Mouse (Mus musculus) midbrain, embryonic 11.5 days (tissue): ENCODE data around the gene Rab5b. TPM values are rescaled to one million over a fixed set of nuclear protein-coding genes. Genes with fewer than 3 reads are reported as not detected.

Experiments used
- polyA plus RNA-seq: library from polyadenylated mRNA; unstranded; fragments of >200 nt; fragmentation: Nextera tagmentation; extraction: Ambion mirVana; gene quantifications from 2 replicates; pipeline ENCODE4 v1.2.1, GENCODE M21; 2014

The Rab5b gene
- polyA plus RNA-seq, 1 experiment from 2014 or later = 80.1 TPM

Other genes with a start within 250 kb of the Rab5b start
- gene Smarcc2, start 237.0 kb downstream of the Rab5b start, polyA plus RNA-seq = 124 and 138 TPM in 2 replicates
- 683 and 746 TPM in 2 replicates for gene Myl6, start 202.1 kb downstream of the Rab5b start, polyA plus RNA-seq
- gene Myl6b, start 197.6 kb downstream of the Rab5b start, polyA plus RNA-seq = 3.4 and 3.7 TPM in 2 replicates
- 15.6 and 18.1 TPM in 2 replicates for gene Esyt1, start 170.4 kb downstream of the Rab5b start, polyA plus RNA-seq
- 16.0 and 19.0 TPM in 2 replicates for gene Zc3h10, start 148.5 kb downstream of the Rab5b start, polyA plus RNA-seq
- gene Rpl41, start 147.0 kb downstream of the Rab5b start, polyA plus RNA-seq = 2,670 and 2,991 TPM in 2 replicates
- 241 and 249 TPM in 2 replicates for gene Pa2g4, start 130.3 kb downstream of the Rab5b start, polyA plus RNA-seq
- gene Erbb3, start 106.6 kb downstream of the Rab5b start, polyA plus RNA-seq = 0.49 and 0.77 TPM in 2 replicates
- 588 and 638 TPM in 2 replicates for gene Rps26, start 69.5 kb downstream of the Rab5b start, polyA plus RNA-seq
- gene Ikzf4, start 50.3 kb downstream of the Rab5b start, polyA plus RNA-seq = 3.8 and 4.2 TPM in 2 replicates
- gene Suox, start 22.2 kb downstream of the Rab5b start, polyA plus RNA-seq = 12.5 and 12.7 TPM in 2 replicates
- 2.2 and 3.1 TPM in 2 replicates for gene Pmel, start 7.9 kb upstream of the Rab5b start, polyA plus RNA-seq
- gene Cdk2, start 8.8 kb upstream of the Rab5b start, polyA plus RNA-seq = 98.9 and 99.1 TPM in 2 replicates
- gene Dgka, start 48.6 kb upstream of the Rab5b start, polyA plus RNA-seq = 5.4 and 5.7 TPM in 2 replicates
- 43.5 and 48.1 TPM in 2 replicates for gene Pym1, start 51.6 kb upstream of the Rab5b start, polyA plus RNA-seq
- gene Mmp19, start 94.6 kb upstream of the Rab5b start, polyA plus RNA-seq = 0.26 and 0.33 TPM in 2 replicates
- 36.3 and 40.3 TPM in 2 replicates for gene Dnajc14, start 107.8 kb upstream of the Rab5b start, polyA plus RNA-seq
- gene Tmem198b, start 108.1 kb upstream of the Rab5b start, polyA plus RNA-seq = 17.4 and 18.6 TPM in 2 replicates
- 279 and 283 TPM in 2 replicates for gene Sarnp, start 121.1 kb upstream of the Rab5b start, polyA plus RNA-seq
- gene Ormdl2, start 125.4 kb upstream of the Rab5b start, polyA plus RNA-seq = 64.4 and 70.6 TPM in 2 replicates
- 10.0 and 10.2 TPM in 2 replicates for gene Gdf11, start 195.5 kb upstream of the Rab5b start, polyA plus RNA-seq
- 168 and 177 TPM in 2 replicates for gene Cd63, start 204.7 kb upstream of the Rab5b start, polyA plus RNA-seq
- gene Rdh5, start 226.6 kb upstream of the Rab5b start, polyA plus RNA-seq = 11.3 TPM in 2 replicates
- 242 and 271 TPM in 2 replicates for gene Bloc1s1, start 227.8 kb upstream of the Rab5b start, polyA plus RNA-seq
- 1.6 and 1.7 TPM in 2 replicates for gene Itga7, start 237.6 kb upstream of the Rab5b start, polyA plus RNA-seq